Mouse (Mus musculus) cerebellum, adult 11 months (tissue): ENCODE results near the gene Pou2af1.

Source experiments
- DNase-seq: peaks from one replicate; pipeline ENCODE4 v3.0.0; 2022

Pou2af1 gene

DNA sequence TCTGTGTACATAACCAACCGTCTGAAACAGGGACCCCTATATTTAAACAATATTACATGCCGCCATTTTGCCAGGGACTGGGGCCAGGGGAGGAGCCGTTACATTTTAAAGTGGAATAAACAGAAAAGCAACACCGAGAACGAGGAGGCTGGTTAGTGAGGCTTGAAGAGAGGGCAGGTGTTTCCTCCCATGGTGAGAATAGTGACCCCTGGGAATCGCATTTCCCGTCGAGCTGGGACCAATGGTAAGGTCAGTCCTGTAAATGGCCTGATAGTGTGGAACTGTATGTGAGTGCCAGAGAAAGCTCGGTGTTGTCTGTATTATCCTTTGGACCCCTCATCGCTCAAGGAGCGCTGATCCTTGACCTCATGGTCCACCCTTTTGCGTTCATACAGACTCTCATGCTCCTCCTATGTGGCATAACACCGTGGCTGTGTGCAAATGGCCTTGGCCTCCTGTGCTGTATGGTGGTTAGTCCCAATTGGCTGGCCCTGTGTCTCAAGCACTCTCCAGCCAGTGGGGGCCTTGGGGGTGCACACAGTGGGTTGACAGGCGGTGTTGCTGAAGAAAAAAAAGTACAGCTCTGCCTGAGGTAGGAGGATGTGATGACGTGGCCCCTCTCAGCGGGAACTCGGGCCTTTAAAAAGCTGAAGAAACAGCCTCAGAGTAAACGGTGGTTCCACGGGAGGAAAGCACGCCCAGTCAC lies at the start of gene Pou2af1:
Gene Pou2af1 (plus strand): TSS at position 686 of the 706 bp plus-strand sequence.
- DNase-seq = no peak

DNA sequence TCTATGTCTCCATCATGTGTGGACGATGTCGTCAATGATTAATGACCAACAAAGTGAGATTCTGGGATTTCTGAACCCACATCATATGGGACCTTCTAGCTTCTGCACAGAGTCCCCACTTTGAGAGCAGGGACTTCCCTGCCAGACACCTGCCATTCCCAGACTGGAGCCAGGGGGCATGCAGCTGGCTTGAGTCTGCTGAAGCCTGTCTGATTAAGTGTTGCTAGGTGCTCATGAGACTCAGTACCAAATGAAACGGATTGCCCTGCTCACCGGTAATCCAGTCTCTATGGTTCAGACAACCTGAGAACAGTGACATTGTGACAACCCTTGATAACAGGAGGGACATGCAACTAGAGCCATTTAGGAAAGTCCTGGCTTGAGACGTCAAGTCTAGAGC lies 49.5 kb upstream of the Pou2af1 start:
- no peak for DNase-seq

DNA sequence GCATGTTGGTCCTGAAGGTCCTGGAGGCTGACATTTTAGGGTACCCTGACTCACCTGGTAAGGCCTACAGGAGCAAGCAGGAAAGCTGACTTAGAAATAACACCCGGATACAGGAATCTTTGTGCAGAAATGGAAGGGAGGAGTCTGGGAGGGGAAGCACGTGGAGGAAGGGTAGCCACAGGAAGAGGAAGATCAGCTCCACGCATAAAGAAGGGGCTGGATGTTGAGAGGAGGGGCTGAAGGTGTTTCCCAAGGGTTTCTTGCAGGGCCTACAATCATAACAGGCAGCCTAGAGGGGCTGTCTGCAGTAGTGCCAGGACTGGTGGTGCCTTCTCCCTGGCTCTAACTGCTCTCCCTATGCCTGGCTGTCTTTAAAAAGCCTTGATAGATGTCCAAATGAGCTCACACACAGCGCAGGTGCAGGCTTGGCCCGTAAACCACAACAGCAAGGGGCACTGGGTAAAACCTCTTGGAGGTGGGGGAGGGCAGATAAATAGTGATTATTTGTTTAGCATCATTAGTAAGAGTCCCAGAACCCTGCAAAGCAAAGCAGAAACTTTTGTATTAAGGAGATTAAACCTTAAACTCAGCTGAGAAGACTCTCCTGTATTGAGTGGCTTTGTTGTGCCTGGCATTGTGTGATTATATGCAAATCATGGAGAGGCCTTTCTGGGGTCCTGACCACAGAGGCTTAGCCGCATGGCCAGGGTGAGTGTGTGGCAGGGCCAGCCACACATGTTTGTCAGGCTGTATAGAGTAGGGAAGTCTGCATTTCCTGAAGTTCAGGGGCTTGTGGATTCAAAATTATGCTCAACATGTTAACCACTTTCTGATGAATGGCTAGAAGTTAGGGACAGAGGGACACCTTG lies 48.0 kb upstream of the Pou2af1 start, which contains the start of gene Gm32742:
Gene Gm32742 (minus strand): TSS at position 206 of the 869 bp plus-strand sequence.
- DNase-seq = no peak

DNA sequence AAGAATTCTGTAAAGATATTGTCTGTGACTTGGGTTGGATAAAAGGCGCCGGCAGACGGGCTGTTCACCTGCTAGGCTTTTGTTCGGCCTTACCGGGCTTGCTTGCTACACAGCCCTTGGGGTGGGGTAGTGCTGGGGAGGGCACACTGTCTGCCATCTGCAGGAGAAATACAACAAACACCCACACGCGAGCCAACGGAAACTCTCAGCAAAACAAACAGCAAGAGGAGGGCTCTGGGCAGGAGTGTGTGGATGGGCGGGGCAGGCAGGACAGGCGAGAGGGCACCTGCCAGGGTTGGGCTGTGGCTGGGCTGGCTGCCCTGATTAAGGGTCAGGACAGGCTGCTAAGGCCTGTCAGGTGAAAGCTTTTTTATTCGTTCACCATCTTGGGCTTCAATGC lies 45.6 kb upstream of the Pou2af1 start:
- no peak for DNase-seq

DNA sequence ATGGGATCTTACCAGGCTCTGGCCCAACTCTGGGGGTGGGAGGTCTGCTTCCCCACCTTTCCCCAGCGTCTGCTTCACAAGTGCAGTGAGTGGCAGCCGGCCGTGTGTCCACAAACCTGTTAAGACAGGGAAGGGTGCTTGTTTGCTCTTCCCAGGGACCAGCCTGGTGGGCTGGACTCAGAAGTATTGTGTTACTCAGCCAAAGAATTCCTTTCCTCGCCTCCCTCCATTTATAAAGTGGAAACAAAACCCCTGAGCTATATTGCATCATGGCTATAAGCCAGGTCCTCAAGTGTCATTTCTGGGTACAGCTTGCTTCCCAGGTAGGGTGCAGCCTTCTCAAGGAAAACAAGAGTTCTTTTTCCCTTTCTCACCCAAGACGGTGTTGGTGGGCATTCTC lies 44.8 kb upstream of the Pou2af1 start:
- no peak for DNase-seq

DNA sequence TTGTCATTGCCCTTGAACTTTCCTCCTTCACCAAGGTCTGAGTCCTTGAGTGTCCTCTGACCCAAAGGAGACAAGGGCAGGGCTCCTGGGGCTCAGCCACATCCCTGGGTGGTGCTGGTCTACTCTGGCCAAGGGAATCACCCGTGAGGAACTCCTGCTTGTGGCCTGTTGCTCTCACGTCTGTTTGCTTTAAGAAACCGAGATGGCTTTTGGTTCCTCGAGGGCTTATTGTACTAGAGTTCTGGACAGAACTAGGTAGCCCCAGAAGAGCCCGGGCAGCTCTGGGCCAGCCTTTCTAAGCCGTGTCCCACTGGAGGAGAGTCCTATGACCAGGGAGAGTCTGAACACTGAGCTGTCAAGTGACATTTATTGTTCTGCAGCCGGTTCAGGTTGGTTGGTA lies 44.4 kb upstream of the Pou2af1 start:
- no peak for DNase-seq

DNA sequence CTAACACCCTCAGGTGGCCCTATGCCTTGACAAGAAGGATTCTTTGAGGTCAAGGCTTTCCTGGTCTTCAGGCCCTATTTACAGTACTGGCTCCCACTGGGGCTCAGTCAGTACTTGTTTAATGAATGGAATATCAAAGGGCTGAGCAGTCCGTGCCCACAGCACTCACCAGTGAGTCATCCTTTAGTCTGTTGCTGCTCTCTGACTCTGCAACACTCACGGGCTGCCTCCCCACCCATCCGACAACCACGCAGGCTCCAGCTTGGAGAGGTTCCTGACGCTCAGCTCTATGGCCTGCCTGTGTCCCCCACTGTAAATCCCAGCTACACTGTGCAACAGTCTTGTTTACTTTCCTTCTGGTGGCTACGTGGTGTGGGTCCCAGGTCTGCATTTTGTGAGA lies 43.2 kb upstream of the Pou2af1 start:
- no peak for DNase-seq

DNA sequence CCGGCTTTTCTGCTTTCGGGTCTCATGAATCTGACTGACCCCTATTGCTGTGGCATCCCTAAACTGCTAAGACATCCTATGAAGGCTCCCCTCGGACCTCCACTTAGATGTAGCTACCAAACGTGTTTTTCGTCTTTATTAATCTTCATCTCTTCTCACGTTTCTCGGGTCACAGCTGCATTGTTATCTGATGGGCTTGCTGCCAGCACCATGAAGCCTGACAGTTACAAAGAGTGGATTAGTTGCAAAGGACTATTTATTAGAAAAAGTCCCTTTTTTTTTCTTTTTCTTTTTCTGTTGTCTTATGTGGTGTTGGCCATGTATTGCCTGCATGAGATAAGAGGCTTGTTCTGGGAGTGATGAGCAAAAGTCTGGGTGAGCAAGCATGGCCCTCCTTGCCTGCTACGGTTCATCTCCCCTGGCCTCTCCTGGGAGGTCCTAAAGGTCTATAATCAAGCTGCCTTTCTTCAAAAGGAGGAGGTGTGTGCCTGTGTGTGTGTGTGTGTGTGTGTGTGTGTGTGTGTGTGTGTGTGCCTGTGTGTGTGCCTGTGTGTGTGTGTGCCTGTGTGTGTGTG lies 38.5 kb upstream of the Pou2af1 start:
- DNase-seq = no peak

DNA sequence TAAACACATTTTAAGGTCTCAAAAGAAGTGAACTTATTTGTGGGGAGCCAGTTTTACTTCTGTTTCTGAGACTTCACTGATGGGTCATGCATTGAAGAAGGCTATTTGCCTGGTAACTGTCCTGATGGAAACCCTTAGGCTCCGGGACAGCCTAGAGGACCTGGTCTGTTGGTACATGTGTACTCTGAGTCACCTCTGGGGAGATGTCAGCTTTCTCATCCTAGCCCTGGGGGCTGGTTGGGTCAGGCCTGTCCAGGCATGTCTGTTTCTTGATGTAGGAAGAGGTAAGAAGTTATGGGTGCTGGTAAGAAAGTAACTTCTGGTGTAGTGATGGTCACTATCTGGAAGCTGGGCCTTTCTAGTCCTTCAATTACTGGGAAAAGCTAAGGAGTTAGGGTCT lies 37.8 kb upstream of the Pou2af1 start:
- no peak for DNase-seq

DNA sequence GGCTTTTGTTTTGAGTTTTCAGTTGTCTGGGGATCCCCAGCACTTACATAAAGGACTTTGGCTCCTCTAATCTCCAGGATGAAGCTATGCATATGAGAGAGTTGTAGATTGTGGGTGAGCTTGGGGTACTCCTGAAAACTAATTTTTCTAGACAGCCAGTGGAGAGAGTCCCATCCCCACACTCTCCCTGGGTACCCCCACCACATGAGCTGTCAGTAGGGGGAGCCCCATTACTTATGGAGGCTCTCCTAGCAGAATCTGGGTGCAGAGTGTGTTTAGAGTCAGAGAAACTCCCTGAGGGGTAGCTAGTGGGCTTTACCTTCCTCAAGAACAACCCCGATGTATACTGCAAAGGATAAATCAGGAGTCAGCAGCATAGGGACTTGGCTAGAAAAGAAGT lies 35.2 kb upstream of the Pou2af1 start:
- no peak for DNase-seq

DNA sequence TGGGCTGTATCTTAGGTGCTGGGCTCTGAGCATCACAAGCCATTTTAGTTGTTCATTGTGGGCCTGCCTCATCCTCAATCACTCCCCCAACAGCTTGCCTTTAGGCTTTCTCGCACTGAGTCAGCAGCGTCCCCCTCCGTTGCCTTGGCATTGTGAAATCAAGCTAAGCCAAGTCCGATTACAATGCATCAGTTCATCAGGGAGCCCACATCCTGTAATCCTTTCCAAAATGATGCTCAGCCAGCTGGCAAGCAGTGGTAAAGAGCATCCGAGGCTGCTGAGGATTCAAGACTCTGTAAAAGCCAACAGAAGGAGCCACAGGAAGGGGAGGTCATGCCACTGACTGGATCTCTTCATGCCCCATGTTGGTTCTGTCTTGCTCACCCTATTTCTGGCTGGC lies 32.9 kb upstream of the Pou2af1 start:
- peak; percentile 72 for DNase-seq

DNA sequence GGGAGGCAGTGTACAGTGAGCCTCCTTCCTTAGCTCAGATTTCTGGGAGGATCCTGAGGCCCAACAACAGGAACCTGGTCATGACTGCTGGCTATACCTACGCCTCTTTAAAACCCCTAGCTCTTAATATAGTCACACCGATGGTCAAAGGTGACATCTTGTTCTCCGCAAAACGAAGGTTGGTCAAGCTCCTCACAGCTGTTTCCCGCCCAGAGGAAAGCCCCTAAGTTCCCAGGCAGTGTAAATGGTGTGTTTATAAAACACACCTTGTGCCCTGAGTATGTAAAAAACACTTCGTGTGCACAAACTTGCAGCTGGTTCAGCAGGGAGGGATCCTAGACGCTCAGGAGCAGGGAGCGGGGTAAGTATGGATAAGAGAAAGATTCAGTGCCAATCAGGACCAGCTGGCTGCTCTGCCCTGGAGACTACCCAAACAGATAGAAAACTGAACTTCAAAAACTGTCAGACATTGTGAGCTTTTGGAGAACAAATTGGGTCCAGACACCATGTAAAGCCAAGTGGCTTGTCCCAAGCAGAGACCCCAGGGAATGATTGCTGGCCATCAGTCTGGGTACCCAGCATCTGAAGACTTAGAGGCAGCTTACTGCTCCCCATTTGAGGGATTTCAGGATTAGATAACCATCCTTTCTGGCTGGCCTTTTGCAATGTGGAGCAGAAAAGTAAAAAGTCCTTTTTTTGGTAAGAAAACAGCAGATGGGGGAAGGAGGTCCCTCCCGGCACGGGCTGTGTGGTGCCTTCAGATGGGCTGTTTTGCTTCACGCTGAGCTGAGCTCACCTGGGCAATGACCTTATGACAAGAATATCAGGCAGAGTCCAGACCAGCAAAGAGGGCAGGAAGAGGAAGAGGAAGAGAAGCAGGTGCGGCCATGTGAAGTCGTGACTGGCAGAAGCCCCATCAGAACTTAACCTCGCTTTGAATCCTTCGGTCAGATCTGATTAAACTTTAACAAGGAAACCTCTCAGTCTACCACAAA lies 30.5 kb upstream of the Pou2af1 start:
- DNase-seq = no peak

DNA sequence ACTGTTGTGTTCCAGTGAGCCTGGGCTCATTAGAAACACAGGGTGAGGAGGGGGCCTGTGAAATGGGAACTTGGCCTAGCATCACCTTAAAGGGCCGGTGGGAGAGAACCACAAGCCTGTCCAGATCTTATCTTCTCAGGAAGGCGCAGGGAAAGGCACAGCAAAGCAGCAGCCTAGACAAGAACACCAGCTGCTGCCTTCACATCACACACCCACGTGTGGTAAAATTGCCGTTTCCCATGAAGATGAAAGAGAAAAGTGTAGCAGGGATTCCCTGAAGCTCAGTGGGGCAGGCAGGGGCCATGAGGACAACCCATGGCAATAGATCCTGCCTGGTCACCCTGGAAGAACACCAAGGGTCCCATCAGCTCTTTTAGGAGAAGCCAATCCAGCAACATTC lies 28.1 kb upstream of the Pou2af1 start:
- no peak for DNase-seq

DNA sequence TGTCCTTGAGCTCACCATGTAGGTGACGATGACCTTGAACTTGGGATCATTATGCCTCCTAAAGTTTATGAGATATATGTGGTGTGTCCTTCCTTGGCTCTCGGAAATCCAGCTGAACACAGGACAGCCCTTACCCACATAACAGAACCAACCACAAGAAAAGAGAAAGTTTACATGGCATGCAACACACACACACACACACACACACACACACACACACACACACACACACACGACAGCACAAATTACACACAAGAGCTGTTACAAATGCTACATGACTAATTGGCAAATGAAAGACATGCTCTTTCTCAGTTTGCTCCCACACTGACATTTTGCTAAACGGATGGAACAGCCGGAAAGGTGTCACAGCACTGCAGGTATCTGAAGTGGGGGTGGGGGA lies 27.6 kb upstream of the Pou2af1 start:
- DNase-seq = no peak

DNA sequence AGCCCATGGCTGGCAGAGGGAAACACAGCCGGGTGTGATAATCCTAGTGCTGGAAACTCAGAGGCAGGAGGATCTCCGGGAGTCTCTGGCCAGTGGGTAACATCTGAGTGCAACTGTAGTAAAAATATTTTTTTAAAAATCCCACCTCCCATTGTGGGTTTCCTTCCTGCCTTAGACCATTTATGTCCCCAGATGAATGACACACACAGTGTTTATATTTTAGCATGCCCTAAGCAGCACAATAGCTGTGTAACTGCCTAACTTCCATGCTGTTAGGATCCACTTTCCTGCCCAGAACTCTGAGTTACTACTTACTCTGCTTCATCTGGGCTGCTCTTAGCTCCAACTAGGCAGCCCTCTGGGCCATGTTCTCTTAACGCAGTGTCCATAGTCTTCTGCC lies 22.9 kb upstream of the Pou2af1 start:
- no peak for DNase-seq

DNA sequence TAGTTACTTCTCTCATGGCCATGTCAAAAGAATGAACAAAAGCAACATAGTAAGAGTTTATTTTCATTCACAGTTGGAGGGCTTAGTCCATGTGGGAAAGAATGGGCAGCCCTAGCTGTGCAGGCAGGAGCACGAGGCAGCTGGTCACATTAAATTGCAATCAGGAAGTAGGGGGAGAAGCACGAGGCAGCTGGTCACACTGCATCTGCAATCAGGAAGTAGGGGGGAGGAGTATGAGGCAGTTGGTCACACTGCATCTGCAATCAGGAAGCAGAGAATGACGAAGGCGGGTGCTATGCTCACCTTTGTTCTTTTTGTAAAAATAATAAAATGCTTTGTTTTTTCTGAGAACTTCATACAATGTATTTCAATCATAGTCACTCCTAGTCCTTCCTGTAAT lies 18.7 kb upstream of the Pou2af1 start:
- DNase-seq = no peak

DNA sequence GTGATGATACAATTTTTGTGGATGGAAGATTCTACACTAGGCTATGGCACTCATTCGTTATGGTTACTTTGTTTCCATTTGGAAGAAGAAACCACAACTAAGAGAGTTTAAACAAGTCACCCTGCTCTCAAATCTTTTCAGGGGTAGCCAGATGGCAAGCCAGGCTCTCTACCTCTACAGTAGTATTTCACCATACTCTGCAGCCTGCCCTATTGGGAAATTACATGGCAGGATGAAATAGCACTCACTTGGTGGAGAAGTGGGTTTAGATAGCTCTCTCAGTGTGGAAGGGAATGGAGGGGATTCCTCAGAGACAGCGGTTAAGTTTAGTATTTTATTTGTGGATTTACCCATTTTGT lies 4.6 kb upstream of the Pou2af1 start:
- DNase-seq = no peak

DNA sequence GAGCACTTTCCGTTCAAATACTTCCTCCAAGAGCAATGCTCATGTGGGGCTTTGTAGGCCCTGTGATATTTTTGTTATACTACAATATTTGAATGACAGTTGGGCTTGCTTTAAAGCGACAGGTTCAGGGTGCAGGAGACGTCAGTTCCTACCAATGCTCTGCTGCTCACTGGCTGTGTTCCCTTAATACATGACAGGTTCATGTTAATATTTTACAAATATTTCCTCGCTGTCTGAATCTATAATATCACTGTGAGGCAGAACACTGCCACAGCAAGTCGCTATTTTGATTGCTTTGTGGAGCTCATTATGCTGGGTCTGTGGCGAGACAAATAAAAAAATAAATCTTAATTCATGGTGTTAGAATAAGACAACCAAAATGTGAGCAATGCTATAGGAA lies 2.3 kb upstream of the Pou2af1 start:
- no peak for DNase-seq

DNA sequence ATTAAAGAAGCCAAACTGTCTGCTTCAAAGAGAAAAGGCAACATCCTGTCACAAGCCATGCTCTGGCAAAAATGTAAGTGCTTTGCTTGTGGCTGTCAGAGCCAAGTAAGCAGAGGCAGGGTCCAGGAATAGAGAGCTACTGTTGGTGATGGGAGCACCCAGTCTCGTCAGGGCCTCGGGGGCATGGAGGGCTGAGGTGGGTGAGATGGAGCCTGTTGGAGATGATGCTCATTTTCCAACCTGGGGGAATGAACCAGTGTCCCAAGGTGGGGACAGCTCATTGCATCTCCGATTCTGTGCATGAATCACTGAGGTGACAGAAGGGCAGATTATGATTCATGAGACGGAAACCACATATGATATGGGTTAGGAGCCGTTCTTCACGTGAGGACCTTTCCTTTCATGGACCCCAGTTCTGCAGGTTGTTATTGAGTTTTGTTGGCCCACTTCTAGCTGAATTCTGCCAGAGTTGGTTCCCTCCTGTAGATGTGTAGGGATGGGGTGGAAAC lies 275 bp downstream of the Pou2af1 start:
- DNase-seq = no peak

DNA sequence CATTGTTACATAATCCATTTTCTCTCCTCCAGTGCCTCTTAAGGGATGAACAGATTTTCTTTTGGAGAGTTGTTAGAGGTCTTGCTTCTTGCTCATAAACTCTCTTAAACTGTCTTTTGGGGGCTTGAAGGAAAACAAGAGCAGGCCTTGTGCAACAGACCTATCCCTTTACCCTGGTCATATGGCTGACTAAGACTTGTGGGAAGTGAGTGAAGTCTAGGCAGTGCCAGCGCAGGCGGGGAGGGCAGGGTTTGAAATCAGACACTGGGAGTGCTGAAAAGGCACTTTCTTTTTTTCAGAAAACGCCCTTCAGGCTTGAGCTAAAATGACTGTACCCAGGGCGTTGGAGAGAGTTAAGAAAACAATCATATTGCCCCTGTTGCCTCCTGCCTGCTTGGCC lies 1.8 kb downstream of the Pou2af1 start:
- DNase-seq = no peak

DNA sequence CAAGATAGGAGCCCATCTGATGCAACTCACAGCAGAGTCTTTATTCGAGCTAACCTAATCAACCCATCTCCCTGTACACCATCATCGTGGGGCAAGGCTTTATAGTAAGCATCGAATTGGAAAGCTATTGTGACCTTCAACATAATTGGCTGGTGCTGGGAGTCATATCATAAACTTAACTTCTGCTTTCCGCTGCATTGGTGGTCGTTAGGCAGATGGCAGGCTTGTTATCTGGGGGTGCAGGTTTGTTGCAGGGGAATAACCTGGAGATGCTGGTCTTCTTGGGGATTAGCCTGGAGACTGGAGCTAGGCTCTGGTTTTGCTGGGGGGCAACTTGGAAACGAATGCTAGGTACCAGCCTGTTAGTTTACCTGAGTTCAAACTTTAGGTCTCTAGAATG lies 2.4 kb downstream of the Pou2af1 start:
- no peak for DNase-seq

DNA sequence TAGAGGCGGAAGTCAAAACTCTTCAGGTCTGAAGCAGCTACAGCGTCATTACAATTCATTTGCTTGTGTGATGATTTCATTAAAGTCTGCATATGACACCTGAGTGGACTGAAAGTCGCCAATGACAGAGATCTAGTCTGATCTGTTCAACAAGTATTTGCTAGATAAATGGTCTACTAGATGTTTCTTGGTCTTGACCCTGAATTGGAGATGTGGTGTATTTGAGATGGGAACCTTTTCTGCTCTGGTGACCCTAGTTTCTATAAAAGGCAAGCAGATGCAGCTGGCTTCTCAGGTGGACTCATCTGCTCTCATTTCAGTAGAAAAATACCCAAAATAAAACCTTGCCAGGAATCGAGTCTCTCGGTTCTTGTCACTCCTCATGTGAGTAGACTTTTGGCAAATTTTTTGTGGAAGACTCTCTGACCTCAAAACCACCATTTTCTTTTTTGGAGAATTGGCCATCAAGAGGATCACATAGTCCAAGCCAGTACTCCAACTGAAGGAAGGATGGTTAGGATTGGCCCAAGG lies 12.2 kb downstream of the Pou2af1 start:
- no peak for DNase-seq
